Mouse (Mus musculus) MEL (cell line): ENCODE measurements around the gene Nr3c2.

ENCODE experiments used
- CTCF ChIP-seq, 3 experiments: IDR thresholded peaks in 2 of 3; conservative IDR thresholded peaks in 1 of 3; 2 replicates each; pipeline ENCODE4 v1.5.1; 2011 to 2012; ENCODE audit warnings: low read length in 3 of 3, low read depth in 2 of 3, mild to moderate bottlenecking in 2 of 3, improper control_type of control experiment in 1 of 3, inconsistent platforms in 1 of 3, mixed read lengths in 1 of 3, moderate library complexity in 1 of 3; ENCODE audit not compliant: control insufficient read depth in 1 of 3, insufficient read depth in 1 of 3, poor library complexity in 1 of 3, severe bottlenecking in 1 of 3
- E2F4 ChIP-seq: IDR thresholded peaks from 2 replicates; pipeline ENCODE4 v1.6.1; 2011; ENCODE audit warnings: low read depth, low read length, improper control_type of control experiment, borderline replicate concordance
- EP300 ChIP-seq, 2 experiments: IDR thresholded peaks; 2 replicates each; pipeline ENCODE4 v1.6.1; 2011; ENCODE audit warnings: improper control_type of control experiment in 2 of 2, low read length in 2 of 2, low read depth in 1 of 2, mild to moderate bottlenecking in 1 of 2
- GATA1 ChIP-seq: IDR thresholded peaks from 2 replicates; pipeline ENCODE4 v1.6.1; 2011; ENCODE audit warnings: low read depth, low read length, improper control_type of control experiment
- MAFK ChIP-seq: IDR thresholded peaks from 2 replicates; pipeline ENCODE4 v1.6.1; 2011; ENCODE audit warnings: low read depth, mild to moderate bottlenecking, low read length, improper control_type of control experiment, borderline replicate concordance
- MAX ChIP-seq: IDR thresholded peaks from 2 replicates; pipeline ENCODE4 v1.6.1; 2011; ENCODE audit warnings: low read length, improper control_type of control experiment
- MEF2A ChIP-seq: IDR thresholded peaks from 2 replicates; pipeline ENCODE4 v1.6.1; 2014; ENCODE audit warnings: low read depth, mild to moderate bottlenecking, inconsistent platforms, low read length, improper control_type of control experiment; ENCODE audit not compliant: poor library complexity, insufficient replicate concordance, severe bottlenecking; ENCODE audit errors: extremely low read depth
- POLR2A ChIP-seq, 2 experiments: IDR thresholded peaks; 2 replicates each; pipeline ENCODE4 v1.6.1; 2011 to 2012; ENCODE audit warnings: low read length in 2 of 2, mild to moderate bottlenecking in 2 of 2, control low read depth in 1 of 2, improper control_type of control experiment in 1 of 2, low read depth in 1 of 2, moderate library complexity in 1 of 2; ENCODE audit not compliant: control insufficient read depth in 1 of 2, insufficient read depth in 1 of 2, poor library complexity in 1 of 2
- POLR2AphosphoS5 ChIP-seq: IDR thresholded peaks from 2 replicates; pipeline ENCODE4 v1.6.1; 2012; ENCODE audit warnings: low read depth, borderline replicate concordance, mild to moderate bottlenecking, inconsistent platforms, low read length, moderate library complexity, mixed read lengths
- RCOR1 ChIP-seq: IDR thresholded peaks from 2 replicates; pipeline ENCODE4 v1.6.1; 2012; ENCODE audit warnings: low read depth, mild to moderate bottlenecking, inconsistent platforms, low read length, improper control_type of control experiment
- USF1 ChIP-seq: IDR thresholded peaks from 2 replicates; pipeline ENCODE4 v1.6.1; 2014; ENCODE audit warnings: low read depth, mild to moderate bottlenecking, inconsistent platforms, low read length, improper control_type of control experiment, moderate library complexity

GRCm38 (mm10) chr8:76901430-76902204 is 2.4 kb downstream of the Nr3c2 start:
- no peak for TF ChIP-seq MEF2A
- TF ChIP-seq CTCF (IDR thresholded peaks at IDR 0.05 in 2 of 3, conservative IDR thresholded peaks at IDR 0.05 in 1 of 3; ENCODE audit: control insufficient read depth in 1 of 3, insufficient read depth in 1 of 3, low read depth in 2 of 3, low read length in 3 of 3, poor library complexity in 1 of 3, severe bottlenecking in 1 of 3) = no peak
- TF ChIP-seq USF1 = peak; percentile 95
- TF ChIP-seq GATA1 = no peak
- no peak for TF ChIP-seq MAFK
- TF ChIP-seq MAX = peak; percentile 82
- TF ChIP-seq POLR2AphosphoS5 = no peak
- no peak for TF ChIP-seq EP300 (IDR thresholded peaks at IDR 0.05; ENCODE audit: low read depth in 1 of 2, low read length in 2 of 2)
- no peak for TF ChIP-seq E2F4
- TF ChIP-seq POLR2A (IDR thresholded peaks at IDR 0.05; ENCODE audit: control insufficient read depth in 1 of 2, insufficient read depth in 1 of 2, low read depth in 1 of 2, low read length in 2 of 2, poor library complexity in 1 of 2) = peak; percentile 72 to 89
- TF ChIP-seq RCOR1 = no peak
